In the genomic region with DNA sequence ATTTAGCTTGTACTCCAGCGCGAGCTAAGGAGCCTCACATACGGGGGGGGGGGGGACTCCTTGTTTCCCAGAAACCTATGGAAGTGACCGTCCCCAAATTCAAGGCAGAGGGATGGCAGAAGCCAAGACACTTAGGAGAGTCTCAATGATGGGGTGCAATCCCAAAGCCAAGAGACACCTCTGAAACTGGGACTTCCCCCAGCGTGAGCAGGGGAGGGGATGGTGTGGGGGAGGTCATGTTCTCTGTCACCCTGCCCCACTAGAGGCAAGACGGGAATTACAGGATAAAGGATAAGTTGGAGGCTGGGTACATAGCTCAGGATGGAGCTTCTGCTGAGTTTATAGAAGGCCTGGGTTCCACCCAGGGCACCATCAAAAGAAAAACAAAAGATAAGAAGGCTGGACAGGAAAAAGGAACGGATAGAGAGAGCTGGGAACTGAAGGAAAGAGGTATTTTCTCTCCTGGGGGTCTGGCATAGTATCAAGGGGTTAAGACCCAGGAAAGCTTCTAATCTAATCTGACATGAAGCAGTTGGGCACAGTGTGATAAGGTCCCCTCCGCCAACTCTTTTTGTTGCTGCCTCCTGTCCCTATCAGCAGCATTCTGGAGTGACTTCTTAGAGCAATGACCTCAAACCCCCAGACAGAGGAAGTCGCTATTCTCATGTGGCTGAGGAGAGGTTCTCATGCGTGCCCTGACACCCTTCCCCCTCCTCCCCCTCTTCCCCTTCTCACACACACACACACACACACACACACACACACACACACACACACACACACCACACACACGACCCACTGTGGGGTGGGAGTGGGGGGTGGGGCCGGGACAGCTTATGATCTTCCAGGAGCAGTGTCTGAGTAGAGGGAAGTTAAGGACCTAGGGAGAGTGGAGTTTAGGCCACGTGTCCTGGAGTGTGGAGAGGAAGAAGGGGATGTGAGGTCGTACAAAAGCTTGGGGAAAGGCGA, we compare ENCODE assay signal across 7 mouse cellular contexts. TPM values are rescaled to one million over a fixed set of nuclear protein-coding genes. Genes with fewer than 3 reads are reported as not detected.
DNase-seq lines count a peak whose midpoint lies in the region; ATAC-seq lines count a peak whose summit lies in the region.

No protein-coding gene starts in this region.

- ATAC-seq in embryonic facial prominence, embryonic 12.5 days (ENCODE audit: insufficient number of reproducible peaks, insufficient read depth, low FRiP score, low TSS enrichment): no peak
- no peak for ATAC-seq in lung, embryonic 16.5 days (ENCODE audit: low read depth)

- DNase-seq in spleen, adult 18-20 months: peak; percentile 60 to 61
- no peak for DNase-seq in spleen, postnatal 14 days (ENCODE audit: low spot score in 2 of 2)
- DNase-seq in thymus, postnatal 36 days: peak; percentile 66 to 80
- DNase-seq in embryo, embryonic 10.5 days (ENCODE audit: low spot score): no peak
- DNase-seq in layer of hippocampus, postnatal 25 days (ENCODE audit: extremely low spot score in 1 of 2, low spot score in 1 of 2): no peak

- H3K27ac ChIP-seq in embryonic facial prominence, embryonic 12.5 days: no peak overlapping the region
- peak overlapping the region; percentile 18 for H3K27ac ChIP-seq in lung, embryonic 16.5 days (ENCODE audit: low read length)

- no peak overlapping the region for H3K4me3 ChIP-seq in embryonic facial prominence, embryonic 12.5 days
- no peak overlapping the region for H3K4me3 ChIP-seq in lung, embryonic 16.5 days (ENCODE audit: low read length)

- WGBS in embryonic facial prominence, embryonic 12.5 days: 14% methylated on average over 15 of the region's 15 CpGs
- WGBS in lung, embryonic 16.5 days: 13% methylated on average over 15 of the region's 15 CpGs

- H3K36me3 ChIP-seq in embryonic facial prominence, embryonic 12.5 days: no peaks in the 10 kb centered on the region
- H3K36me3 ChIP-seq in lung, embryonic 16.5 days (ENCODE audit: control insufficient read depth, insufficient read depth, low read length): no peaks in the 10 kb centered on the region

- H3K9ac ChIP-seq in embryonic facial prominence, embryonic 12.5 days: no peak overlapping the region
- 0 out of 2 replicates have a peak overlapping the region, but pooled peaks have one; percentile 29 for H3K9ac ChIP-seq in lung, embryonic 16.5 days (ENCODE audit: low read length)

- H3K9me3 ChIP-seq in embryonic facial prominence, embryonic 12.5 days: no peaks in the 10 kb centered on the region
- no peaks in the 10 kb centered on the region for H3K9me3 ChIP-seq in lung, embryonic 16.5 days (ENCODE audit: control insufficient read depth, low read length)

- H3K4me2 ChIP-seq in embryonic facial prominence, embryonic 12.5 days (replicated peaks): 0 out of 2 replicates have a peak overlapping the region, but pooled peaks have one; percentile 11
- H3K4me2 ChIP-seq in lung, embryonic 16.5 days (ENCODE audit: low read depth, low read length): peak overlapping the region; percentile 40

- H3K27me3 ChIP-seq in embryonic facial prominence, embryonic 12.5 days: peaks cover 79% of the 10 kb centered on the region
- peaks cover 45% of the 10 kb centered on the region for H3K27me3 ChIP-seq in lung, embryonic 16.5 days (ENCODE audit: control insufficient read depth, insufficient read depth, low read depth, low read length)

- H3K4me1 ChIP-seq in embryonic facial prominence, embryonic 12.5 days: peaks cover 42% of the 10 kb centered on the region
- peaks cover 53% of the 10 kb centered on the region for H3K4me1 ChIP-seq in lung, embryonic 16.5 days (replicated peaks; ENCODE audit: control insufficient read depth, insufficient read depth, low read length)

RNA-seq across cellular contexts. Expression of a gene that starts 2.0 kb away (rescaled TPM):
- 8.9 and 13.1 TPM in 2 replicates for polyA plus RNA-seq in embryonic facial prominence, embryonic 12.5 days (2016; fragmentation: Nextera tagmentation; extraction: Ambion mirVana)
- 21.7 and 28.2 TPM in 2 replicates for polyA plus RNA-seq in lung, embryonic 16.5 days (2015; fragmentation: Nextera tagmentation; extraction: Ambion mirVana)
- total RNA-seq in layer of hippocampus, postnatal 25 days (2021): 1 to 10 TPM; 3.3 to 3.8 TPM

RNA-seq across cellular contexts. Expression of a gene that starts 7.2 kb away (rescaled TPM):
- polyA plus RNA-seq in embryonic facial prominence, embryonic 12.5 days (2016; fragmentation: Nextera tagmentation; extraction: Ambion mirVana): 4.3 and 5.0 TPM in 2 replicates
- polyA plus RNA-seq in lung, embryonic 16.5 days (2015; fragmentation: Nextera tagmentation; extraction: Ambion mirVana): 16.0 and 18.1 TPM in 2 replicates
- total RNA-seq in layer of hippocampus, postnatal 25 days (2021): 1 to 10 TPM; 5.4 to 8.1 TPM

RNA-seq across cellular contexts. Expression of a gene that starts 10.7 kb away (rescaled TPM):
- polyA plus RNA-seq in embryonic facial prominence, embryonic 12.5 days (2016; fragmentation: Nextera tagmentation; extraction: Ambion mirVana): not detected in 2 replicates
- polyA plus RNA-seq in lung, embryonic 16.5 days (2015; fragmentation: Nextera tagmentation; extraction: Ambion mirVana): 0.47 and 1.7 TPM in 2 replicates
- total RNA-seq in layer of hippocampus, postnatal 25 days (2021): 10 to 100 TPM; 55.6 to 64.3 TPM

Comparison
In these comparisons a context has a peak if more than half of its experiments do, and no peak if none do; other contexts are left out.
1. DNase-seq: peak in spleen, adult 18-20 months (2 of 2) and thymus, postnatal 36 days (2 of 2); none in spleen, postnatal 14 days (0 of 2), embryo, embryonic 10.5 days (single experiment) and layer of hippocampus, postnatal 25 days (0 of 2).